Comparison of ENCODE assay signal across 19 mouse cellular contexts in the genomic region with DNA sequence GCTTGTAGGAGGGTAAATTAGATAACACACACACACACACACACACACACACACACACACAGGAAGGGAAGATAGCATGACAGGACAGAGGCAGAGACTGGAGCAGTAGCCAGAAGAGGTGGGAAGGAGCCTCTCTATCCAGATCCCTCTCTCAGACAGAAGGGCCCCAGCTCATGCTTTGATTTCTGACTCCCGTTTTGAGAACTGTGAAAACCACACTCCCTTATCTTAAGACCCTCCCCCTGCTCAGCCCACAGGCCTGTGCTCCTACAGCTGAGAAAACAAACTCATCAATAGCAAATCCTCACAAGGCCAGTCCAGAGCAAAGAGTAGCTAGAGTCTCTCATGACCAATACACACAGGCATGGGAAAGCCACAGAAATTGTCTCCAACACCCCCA. TPM values are rescaled to one million over a fixed set of nuclear protein-coding genes. Genes with fewer than 3 reads are reported as not detected.
DNase-seq lines count a peak whose midpoint lies in the region; ATAC-seq and TF ChIP-seq lines count a peak whose summit lies in the region.
"Had no signal": no experiment of that assay in that cellular context is flagged by ENCODE, and none has a peak within 500 bp of the region (broad histone marks: within the 10 kb centered on the region; RNA-seq: fewer than 3 reads in every experiment).

No protein-coding gene starts in this region.

- intact Hi-C loops in left cerebral cortex, postnatal 10 days (cut with DNase I) = no loop called here

- H3K27ac ChIP-seq in heart, embryonic 14.5 days (replicated peaks in 1 of 2; ENCODE audit: control insufficient read depth in 1 of 2, insufficient read depth in 1 of 2, low read depth in 2 of 2, low read length in 2 of 2) = peak overlapping the region in 1 of 2 experiments; percentile 41; a peak in 1 of 4 replicates
- 0 out of 2 replicates have a peak overlapping the region, but pooled peaks have one; percentile 22 for H3K27ac ChIP-seq in kidney, embryonic 15.5 days
- peak overlapping the region; percentile 57 for H3K27ac ChIP-seq in embryonic facial prominence, embryonic 10.5 days (replicated peaks)
- H3K27ac ChIP-seq: forebrain, embryonic 15.5 days; layer of hippocampus, adult 2 months; limb, embryonic 10.5 days; liver, embryonic 13.5 days; lung, embryonic 15.5 days; midbrain, embryonic 15.5 days had no signal

- H3ac ChIP-seq in myocyte (ENCODE audit: control insufficient read depth, insufficient read length) = no peak overlapping the region

- no peak for DNase-seq in heart, adult 9 months (ENCODE audit: low spot score in 2 of 2)
- DNase-seq in kidney, postnatal 25 days = no peak
- DNase-seq in embryonic facial prominence, embryonic 10.5 days (ENCODE audit: low spot score) = no peak
- no peak for DNase-seq in left cerebral cortex, postnatal 10 days (ENCODE audit: extremely low spot score in 1 of 2, low spot score in 2 of 2)
- DNase-seq in frontal cortex, adult 2 months (ENCODE audit: extremely low spot score in 1 of 2, low spot score in 1 of 2) = no peak
- DNase-seq: adrenal gland, postnatal 25 days; cerebellum, adult 8-10 months; liver, embryonic 13.5 days; right cerebral cortex, adult 18-20 months; thymus, postnatal 14 days had no signal

- H3K9ac ChIP-seq in heart, embryonic 14.5 days (ENCODE audit: low read length) = no peak overlapping the region
- no peak overlapping the region for H3K9ac ChIP-seq in kidney, embryonic 15.5 days
- H3K9ac ChIP-seq: forebrain, embryonic 15.5 days; liver, embryonic 13.5 days; lung, embryonic 15.5 days; midbrain, embryonic 15.5 days had no signal

- peak; percentile 68 for ATAC-seq in heart, embryonic 14.5 days (ENCODE audit: insufficient number of reproducible peaks, insufficient read depth, low FRiP score, low read depth)
- ATAC-seq in kidney, embryonic 15.5 days (replicated peaks; ENCODE audit: low FRiP score) = peak; percentile 27; the same call in 1 of the 2 replicates
- ATAC-seq: forebrain, embryonic 15.5 days; hindbrain, embryonic 16.5 days; midbrain, embryonic 15.5 days had no signal

- WGBS in heart, embryonic 14.5 days = 0% methylated on average over 1 of the region's 1 CpGs
- WGBS in kidney, embryonic 15.5 days = 0% methylated on average over 1 of the region's 1 CpGs
- 8% methylated on average over 1 of the region's 1 CpGs for WGBS in embryonic facial prominence, embryonic 10.5 days

- H3K4me1 ChIP-seq in heart, embryonic 14.5 days (ENCODE audit: control insufficient read depth in 2 of 2, insufficient read depth in 2 of 2, low read length in 2 of 2) = peaks cover 43 to 48% of the 10 kb centered on the region in 2 experiments
- peaks cover 30% of the 10 kb centered on the region for H3K4me1 ChIP-seq in kidney, embryonic 15.5 days
- H3K4me1 ChIP-seq in embryonic facial prominence, embryonic 10.5 days = peaks cover 53% of the 10 kb centered on the region
- H3K4me1 ChIP-seq: forebrain, embryonic 15.5 days; midbrain, embryonic 15.5 days had no signal

- H3K4me3 ChIP-seq in heart, embryonic 14.5 days (ENCODE audit: control insufficient read depth in 1 of 2, insufficient read depth in 1 of 2, low read depth in 1 of 2, low read length in 2 of 2) = no peak overlapping the region
- no peak overlapping the region for H3K4me3 ChIP-seq in kidney, embryonic 15.5 days (replicated peaks)
- no peak overlapping the region for H3K4me3 ChIP-seq in embryonic facial prominence, embryonic 10.5 days
- H3K4me3 ChIP-seq in myocyte = no peak overlapping the region
- H3K4me3 ChIP-seq: forebrain, embryonic 15.5 days; layer of hippocampus, adult 2 months; limb, embryonic 10.5 days; liver, embryonic 13.5 days; lung, embryonic 15.5 days; midbrain, embryonic 15.5 days had no signal

- no peak overlapping the region for H3K4me2 ChIP-seq in heart, embryonic 14.5 days (ENCODE audit: low read length)
- no peak overlapping the region for H3K4me2 ChIP-seq in kidney, embryonic 15.5 days
- H3K4me2 ChIP-seq in myocyte (ENCODE audit: low read depth) = peak overlapping the region; percentile 15
- H3K4me2 ChIP-seq: forebrain, embryonic 15.5 days; liver, embryonic 13.5 days; lung, embryonic 15.5 days; midbrain, embryonic 15.5 days had no signal

- peaks cover 9% of the 10 kb centered on the region; the same call in 1 of the 2 replicates for H3K9me3 ChIP-seq in heart, embryonic 14.5 days (ENCODE audit: control insufficient read depth, low read length)
- H3K9me3 ChIP-seq in kidney, embryonic 15.5 days (replicated peaks) = 0 out of 2 replicates have a peak, but pooled peaks cover 4% of the 10 kb centered on the region
- 0 out of 2 replicates have a peak, but pooled peaks cover 4% of the 10 kb centered on the region for H3K9me3 ChIP-seq in embryonic facial prominence, embryonic 10.5 days
- H3K9me3 ChIP-seq: forebrain, embryonic 15.5 days; limb, embryonic 10.5 days; liver, embryonic 13.5 days; lung, embryonic 15.5 days; midbrain, embryonic 15.5 days had no signal

- H3K27me3 ChIP-seq in heart, embryonic 14.5 days (ENCODE audit: control insufficient read depth, insufficient read depth, low read length) = no peaks in the 10 kb centered on the region
- H3K27me3 ChIP-seq in kidney, embryonic 15.5 days = no peaks in the 10 kb centered on the region
- H3K27me3 ChIP-seq in embryonic facial prominence, embryonic 10.5 days (replicated peaks; ENCODE audit: low read depth, poor library complexity, severe bottlenecking) = no peaks in the 10 kb centered on the region
- H3K27me3 ChIP-seq in myocyte (ENCODE audit: control insufficient read depth, insufficient read depth, insufficient read length) = no peaks in the 10 kb centered on the region
- H3K27me3 ChIP-seq: forebrain, embryonic 15.5 days; liver, embryonic 13.5 days; lung, embryonic 15.5 days; midbrain, embryonic 15.5 days had no signal

- no peak for TF ChIP-seq POLR2A in myocyte (IDR thresholded peaks at IDR 0.05; ENCODE audit: insufficient read length, low read depth)

- no peaks in the 10 kb centered on the region for H3K36me3 ChIP-seq in heart, embryonic 14.5 days (ENCODE audit: control insufficient read depth, insufficient read depth, low read length)
- H3K36me3 ChIP-seq in kidney, embryonic 15.5 days = no peaks in the 10 kb centered on the region
- H3K36me3 ChIP-seq in embryonic facial prominence, embryonic 10.5 days (replicated peaks) = no peaks in the 10 kb centered on the region
- H3K36me3 ChIP-seq in myocyte (ENCODE audit: control insufficient read depth, insufficient read depth) = no peaks in the 10 kb centered on the region
- H3K36me3 ChIP-seq: forebrain, embryonic 15.5 days; limb, embryonic 10.5 days; liver, embryonic 13.5 days; lung, embryonic 15.5 days; midbrain, embryonic 15.5 days had no signal

- H3K79me2 ChIP-seq in myocyte (ENCODE audit: control insufficient read depth, insufficient read depth) = no peaks in the 10 kb centered on the region

TF ChIP-seq in myocyte, 11 proteins besides CTCF, POLR2A, EP300 and RAD21:
- TF ChIP-seq SRF (IDR thresholded peaks at IDR 0.05; ENCODE audit: control insufficient read depth, insufficient read length, low read depth) = no peak
- TF ChIP-seq MYOD1 (IDR thresholded peaks at IDR 0.05; ENCODE audit: control insufficient read depth in 1 of 3, insufficient read length in 2 of 3, low read depth in 2 of 3) = peak in 1 of 3 experiments; percentile 31

RNA-seq across cellular contexts. Expression of a gene that starts 26.2 kb away (rescaled TPM):
- 11.2 and 15.1 TPM in 2 replicates for polyA plus RNA-seq in heart, embryonic 14.5 days (2014; fragmentation: Nextera tagmentation; extraction: Ambion mirVana)
- polyA plus RNA-seq in kidney, embryonic 15.5 days (2015; fragmentation: Nextera tagmentation; extraction: Ambion mirVana) = 40.3 and 46.8 TPM in 2 replicates
- 16.2 and 17.7 TPM in 2 replicates for polyA plus RNA-seq in embryonic facial prominence, embryonic 10.5 days (2016; fragmentation: Nextera tagmentation; extraction: Ambion mirVana)
- polyA plus RNA-seq in myocyte (2012; fragmentation: generic; extraction: Trizol) = 8.1 TPM
- total RNA-seq in left cerebral cortex, postnatal 10 days (2021) = 10 to 100 TPM; 11.4 to 16.3 TPM
- polyA plus RNA-seq in frontal cortex, adult 2 months (2012; rRNA removed) = 7.6 and 10.2 TPM in 2 replicates
